Comparison of ENCODE assay signal across 33 mouse cellular contexts in genomic region chr4:156103342-156103741, GRCm38 (mm10). TPM values are rescaled to one million over a fixed set of nuclear protein-coding genes. Genes with fewer than 3 reads are reported as not detected.
"Had no signal": no experiment of that assay in that cellular context is flagged by ENCODE, and none has a peak within 500 bp of the region (broad histone marks: within the 10 kb centered on the region; RNA-seq: fewer than 3 reads in every experiment).

No protein-coding gene starts in this region.

- H3K36me3 ChIP-seq: heart, embryonic 10.5 days; heart, embryonic 12.5 days; hindbrain, embryonic 10.5 days; hindbrain, embryonic 12.5 days; kidney, embryonic 15.5 days; limb, embryonic 13.5 days; limb, embryonic 15.5 days; liver, embryonic 12.5 days had no signal

- H3K27me3 ChIP-seq: heart, embryonic 12.5 days; hindbrain, embryonic 12.5 days; kidney, embryonic 15.5 days; limb, embryonic 13.5 days; limb, embryonic 15.5 days; liver, embryonic 12.5 days had no signal

- H3K9me3 ChIP-seq: heart, embryonic 10.5 days; heart, embryonic 12.5 days; hindbrain, embryonic 10.5 days; hindbrain, embryonic 12.5 days; kidney, embryonic 15.5 days; limb, embryonic 13.5 days; limb, embryonic 15.5 days; liver, embryonic 12.5 days had no signal

- H3K4me3 ChIP-seq: gastrocnemius, adult 2 months; heart, embryonic 10.5 days; heart, embryonic 12.5 days; hindbrain, embryonic 10.5 days; hindbrain, embryonic 12.5 days; kidney, embryonic 15.5 days; limb, embryonic 13.5 days; limb, embryonic 15.5 days; liver, embryonic 12.5 days had no signal

- H3K9ac ChIP-seq: heart, embryonic 12.5 days; hindbrain, embryonic 12.5 days; hindbrain, embryonic 14.5 days; kidney, embryonic 15.5 days; limb, embryonic 13.5 days; limb, embryonic 15.5 days; liver, embryonic 12.5 days had no signal

- ATAC-seq: hindbrain, embryonic 16.5 days; inflammation-experienced regulatory T-cells, adult 6 months; liver, embryonic 12.5 days had no signal

- H3K27ac ChIP-seq: gastrocnemius, adult 2 months; heart, embryonic 10.5 days; hindbrain, embryonic 10.5 days; hindbrain, embryonic 12.5 days; hindbrain, embryonic 14.5 days; kidney, embryonic 15.5 days; kidney, postnatal 0 days; limb, embryonic 13.5 days; limb, embryonic 15.5 days; liver, embryonic 12.5 days had no signal

- DNase-seq: gastrocnemius, adult 2 months; gastrocnemius, postnatal 10 days; gastrocnemius, postnatal 25 days; heart, adult 18-20 months; heart, postnatal 10 days; heart, postnatal 4 days; kidney, adult 11 months; kidney, adult 2 months; kidney, adult 9 months; kidney, postnatal 14 days; kidney, postnatal 36 days; layer of hippocampus, adult 9-11 months; layer of hippocampus, postnatal 36 days; left cerebral cortex, postnatal 4 days had no signal

- H3K4me2 ChIP-seq: heart, embryonic 12.5 days; hindbrain, embryonic 12.5 days; hindbrain, embryonic 14.5 days; kidney, embryonic 15.5 days; limb, embryonic 13.5 days; limb, embryonic 15.5 days; liver, embryonic 12.5 days had no signal

- H3K4me1 ChIP-seq: hindbrain, embryonic 12.5 days; limb, embryonic 13.5 days had no signal

RNA-seq across cellular contexts. Expression of gene Rnf223, which starts 27.0 kb away (rescaled TPM):
- total RNA-seq: gastrocnemius, adult 2 months; gastrocnemius, postnatal 25 days; granulocyte monocyte progenitor cell, adult 5-6 weeks; heart, postnatal 10 days; liver, adult 2 months had no signal
- polyA plus RNA-seq: inflammation-experienced regulatory T-cells, adult 6 months had no signal

RNA-seq across cellular contexts. Expression of gene Ttll10, which starts 44.1 kb away (rescaled TPM):
- total RNA-seq: gastrocnemius, adult 2 months; gastrocnemius, postnatal 10 days; gastrocnemius, postnatal 25 days; gastrocnemius, postnatal 4 days; granulocyte monocyte progenitor cell, adult 5-6 weeks; heart, postnatal 10 days; heart, postnatal 25 days; left cerebral cortex, adult 18-20 months; left cerebral cortex, postnatal 10 days; left cerebral cortex, postnatal 25 days; left cerebral cortex, postnatal 4 days had no signal
- polyA plus RNA-seq: hindbrain, embryonic 16.5 days had no signal
